Mouse (Mus musculus) liver, embryonic 14.5 days (tissue): ENCODE measurements around the gene Lgals9.

Source experiments
- CTCF ChIP-seq: IDR thresholded peaks from 2 replicates; pipeline ENCODE4 v1.5.1; 2016; ENCODE audit warnings: antibody characterized with exemption, low read depth, control low read depth
- EP300 ChIP-seq: IDR thresholded peaks from 2 replicates; pipeline ENCODE4 v1.6.1; 2016; ENCODE audit warnings: antibody characterized with exemption, low read depth

DNA sequence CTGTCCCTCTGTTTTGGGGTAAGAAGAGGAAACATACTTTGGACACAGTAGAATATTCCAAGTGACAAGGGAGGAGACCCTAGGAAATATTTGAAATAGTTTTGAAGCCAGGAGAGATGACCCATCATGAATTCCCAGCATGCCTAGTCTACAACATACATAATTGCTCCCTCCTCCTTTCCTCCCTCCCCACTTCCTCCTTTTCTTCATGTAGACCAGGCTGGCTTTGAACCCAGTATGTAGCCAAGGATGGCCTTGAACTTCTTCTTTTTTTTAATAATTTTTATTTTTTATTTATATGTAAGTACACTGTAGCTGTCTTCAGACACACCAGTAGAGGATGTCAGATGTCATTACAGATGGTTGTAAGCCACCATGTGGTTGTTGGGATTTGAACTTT is 759 bp upstream of the Lgals9 start:
- TF ChIP-seq CTCF (no peak), EP300 (no peak)
